Mouse (Mus musculus) left cerebral cortex, adult 11 months (tissue): ENCODE data around the gene Gm5936.
"Not testable (repeated sequence)": the region's sequence is repeated elsewhere in the genome, so short reads cannot be mapped to it uniquely, and the experiment has no call there.

Experiments used
- DNase-seq: peaks from one replicate; pipeline ENCODE4 v3.0.0; 2022; ENCODE audit warnings: low spot score

Gene Gm5936

GRCm38 (mm10) chrX:74836842-74837522, at the start of gene Gm5936:
Gene Gm5936 (plus strand): TSS chrX:74837196.
- peak; percentile 25 for DNase-seq

- DNase-seq = not testable (repeated sequence)
Observed at GRCm38 (mm10) chrX:74856104-74856503, 19.1 kb downstream of the Gm5936 start.

GRCm38 (mm10) chrX:74880123-74880522, 43.1 kb downstream of the Gm5936 start:
- DNase-seq = peak; percentile 18
